Mouse (Mus musculus) thymus, adult 2 months (tissue): ENCODE data around the gene Dgkd. TPM values are rescaled to one million over a fixed set of nuclear protein-coding genes. Genes with fewer than 3 reads are reported as not detected.

Experiments used
- DNase-seq: peaks from one replicate; pipeline ENCODE4 v3.0.0; 2021
- H3K27ac ChIP-seq: fragments of 200-500 bp; 2 replicates; pipeline ENCODE4 v1.5.1; 2012; ENCODE audit warnings: low read length, control low read depth; ENCODE audit not compliant: control insufficient read depth, insufficient read depth
- H3K27me3 ChIP-seq: fragments of 200-500 bp; 2 replicates; pipeline ENCODE4 v1.6.1; 2012; ENCODE audit warnings: mild to moderate bottlenecking, low read length, moderate library complexity, mixed read lengths; ENCODE audit not compliant: control insufficient read depth, insufficient read depth
- H3K36me3 ChIP-seq: fragments of 200-500 bp; 2 replicates; pipeline ENCODE4 v1.6.1; 2012; ENCODE audit warnings: mild to moderate bottlenecking, low read length, moderate library complexity; ENCODE audit not compliant: control insufficient read depth, insufficient read depth
- H3K4me1 ChIP-seq: fragments of 200-500 bp; replicated peaks from 2 replicates; pipeline ENCODE4 v1.6.1; 2012; ENCODE audit warnings: low read length; ENCODE audit not compliant: control insufficient read depth, insufficient read depth
- H3K4me3 ChIP-seq: fragments of 200-500 bp; 2 replicates; pipeline ENCODE4 v1.5.1; 2012; ENCODE audit warnings: mild to moderate bottlenecking, low read length, control low read depth, moderate library complexity; ENCODE audit not compliant: control insufficient read depth, insufficient read depth
- CTCF ChIP-seq: fragments of 200-500 bp; IDR thresholded peaks from 2 replicates; pipeline ENCODE4 v1.5.1; 2012; ENCODE audit warnings: mild to moderate bottlenecking, control low read depth, low read length, moderate library complexity, borderline replicate concordance; ENCODE audit not compliant: control insufficient read depth, poor library complexity, insufficient read depth; ENCODE audit errors: extremely low read depth
- POLR2A ChIP-seq: fragments of 200-500 bp; IDR thresholded peaks from 2 replicates; pipeline ENCODE4 v1.6.1; 2012; ENCODE audit warnings: mild to moderate bottlenecking, low read length, control low read depth, moderate library complexity; ENCODE audit not compliant: control insufficient read depth, poor library complexity, insufficient read depth; ENCODE audit errors: extremely low read depth
- WGBS: fragments of 180-500 bp; shearing (Covaris S2); methylation state at CpG from one replicate; pipeline ENCODE4 v1.1.7; 2018; 5-methylcytosine and 5-hydroxymethylcytosine counted together
- polyA plus RNA-seq: library from polyadenylated mRNA; depleted of rRNA; stranded (reverse); fragments of >200 nt; gene quantifications from 2 replicates; pipeline ENCODE4 v1.2.3, GENCODE M21; 2012

Dgkd gene
- polyA plus RNA-seq, 1 experiment: 182 TPM

DNA sequence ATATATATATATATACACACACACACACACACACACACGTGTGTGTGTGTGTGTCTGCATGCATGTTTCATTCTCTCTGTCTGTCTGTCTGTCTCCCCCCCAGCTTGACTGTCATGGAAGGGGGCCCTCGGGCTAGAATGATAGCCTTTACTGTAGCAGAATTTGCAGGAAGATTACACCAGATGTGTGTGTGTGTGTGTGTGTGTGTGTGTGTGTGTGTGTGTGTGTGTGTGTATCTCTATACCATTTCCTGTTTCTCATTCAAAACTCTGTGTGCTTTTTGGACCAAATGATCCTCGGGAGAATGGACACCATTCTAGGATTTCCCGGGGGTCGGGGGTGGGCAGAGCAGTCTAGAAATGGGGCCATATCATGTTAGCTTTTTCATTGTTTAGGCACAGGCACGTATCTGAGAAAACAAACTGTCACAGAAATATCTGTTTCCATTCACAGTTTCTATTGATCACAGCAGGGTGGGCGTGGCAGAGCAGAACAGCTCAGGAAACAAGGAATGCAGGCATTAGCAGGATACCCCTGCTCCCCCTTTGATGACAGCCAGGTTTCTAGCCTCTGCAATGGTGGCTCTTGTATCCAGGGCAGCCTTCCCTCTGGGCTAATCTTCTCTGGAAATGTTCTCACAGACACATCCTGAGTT is 24.0 kb upstream of the Dgkd start:
- no peaks in the 10 kb centered on the region for H3K36me3 ChIP-seq
- H3K27ac ChIP-seq: peak overlapping the region; percentile 99
- no peaks in the 10 kb centered on the region for H3K27me3 ChIP-seq
- no peak for TF ChIP-seq CTCF
- TF ChIP-seq POLR2A: no peak
- H3K4me3 ChIP-seq: no peak overlapping the region
- WGBS: 38% methylated on average over 7 of the region's 7 CpGs
- DNase-seq: no peak
- peaks cover 37% of the 10 kb centered on the region for H3K4me1 ChIP-seq

DNA sequence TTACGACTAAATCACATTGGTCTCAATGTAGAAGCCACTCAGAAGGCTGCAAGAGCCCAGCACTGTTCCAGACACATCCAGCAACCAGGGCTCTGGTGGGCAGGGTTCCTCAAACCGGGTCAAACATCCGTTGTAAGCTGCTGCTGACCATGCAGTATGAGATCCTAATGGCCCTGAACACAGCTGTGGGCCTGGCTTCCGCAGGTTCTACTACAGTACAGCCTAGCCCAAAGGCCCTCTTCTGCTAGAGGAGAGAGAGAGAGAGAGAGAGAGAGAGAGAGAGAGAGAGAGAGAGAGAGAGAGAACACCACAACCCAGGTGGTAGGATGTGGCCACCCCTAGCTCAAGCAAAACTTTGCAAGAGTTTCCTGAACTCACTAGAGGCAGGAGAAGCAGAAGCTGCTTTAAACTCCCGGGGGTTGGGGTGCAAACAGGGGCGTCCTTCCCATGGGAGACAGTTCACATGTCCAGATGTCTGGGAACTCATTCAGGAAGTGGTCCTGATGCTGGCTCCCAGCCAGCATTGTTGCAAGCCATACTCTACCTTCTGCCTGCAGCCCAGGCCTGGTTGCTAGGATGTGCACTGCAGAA is 23.4 kb upstream of the Dgkd start:
- Histone ChIP-seq H3K27ac (peak overlapping the region; percentile 99), H3K27me3 (no peaks in the 10 kb centered on the region), H3K4me3 (no peak overlapping the region), H3K36me3 (no peaks in the 10 kb centered on the region), H3K4me1 (peaks cover 36% of the 10 kb centered on the region)
- peak; percentile 57 for DNase-seq
- 2% methylated on average over 6 of the region's 6 CpGs for WGBS
- TF ChIP-seq POLR2A (0 out of 2 replicates have a peak, but pooled peaks have one; percentile 24), CTCF (no peak)

DNA sequence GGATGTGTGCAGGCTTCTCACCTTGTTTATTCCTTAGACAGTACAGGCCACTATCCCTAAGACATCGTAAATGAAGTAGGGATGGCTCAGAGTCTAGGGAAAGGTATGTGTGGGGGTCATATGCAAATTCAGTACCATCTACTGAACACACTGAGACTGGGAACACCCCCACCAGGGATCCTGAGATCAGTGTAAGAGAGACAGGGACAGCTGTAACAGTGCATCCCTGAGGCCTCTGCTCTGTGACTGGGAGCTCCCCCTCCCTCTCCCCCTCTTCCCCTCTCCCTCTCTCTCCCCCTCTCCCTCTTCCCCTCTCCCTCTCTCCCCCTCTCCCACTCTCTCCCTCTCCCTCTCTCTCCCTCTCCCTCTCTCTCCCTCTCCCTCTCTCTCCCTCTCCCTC is 16.6 kb upstream of the Dgkd start:
- no peak for DNase-seq
- 87% methylated on average over 1 of the region's 1 CpGs for WGBS
- peaks cover 24% of the 10 kb centered on the region for H3K4me1 ChIP-seq
- TF ChIP-seq POLR2A (no peak), CTCF (no peak)
- H3K4me3 ChIP-seq: no peak overlapping the region
- no peak overlapping the region for H3K27ac ChIP-seq
- no peaks in the 10 kb centered on the region for H3K36me3 ChIP-seq
- H3K27me3 ChIP-seq: no peaks in the 10 kb centered on the region

DNA sequence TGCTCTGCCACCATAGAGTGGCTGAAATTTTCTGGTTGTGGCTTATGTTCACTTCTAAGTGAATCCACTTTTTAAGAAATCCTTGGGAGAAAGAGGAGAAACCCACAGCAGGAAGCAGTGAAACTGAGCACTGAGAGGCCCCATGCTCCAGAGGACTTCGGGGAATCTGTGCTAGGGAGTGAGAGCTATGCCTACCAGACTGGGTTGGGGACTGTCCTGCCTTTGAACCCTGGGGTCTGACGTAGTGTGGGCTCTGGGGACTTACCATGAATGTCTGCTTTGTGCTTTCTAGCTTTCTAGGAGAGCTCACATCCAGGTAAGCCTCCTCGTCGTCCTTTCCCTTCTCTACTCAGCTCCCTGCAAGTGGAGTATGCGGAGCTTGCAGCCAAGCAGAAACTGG is 16.1 kb upstream of the Dgkd start:
- Histone ChIP-seq H3K4me3 (no peak overlapping the region), H3K36me3 (no peaks in the 10 kb centered on the region), H3K4me1 (peaks cover 24% of the 10 kb centered on the region), H3K27ac (no peak overlapping the region), H3K27me3 (no peaks in the 10 kb centered on the region)
- no peak for TF ChIP-seq CTCF
- TF ChIP-seq POLR2A: no peak
- DNase-seq: no peak
- WGBS: 86% methylated on average over 5 of the region's 5 CpGs

DNA sequence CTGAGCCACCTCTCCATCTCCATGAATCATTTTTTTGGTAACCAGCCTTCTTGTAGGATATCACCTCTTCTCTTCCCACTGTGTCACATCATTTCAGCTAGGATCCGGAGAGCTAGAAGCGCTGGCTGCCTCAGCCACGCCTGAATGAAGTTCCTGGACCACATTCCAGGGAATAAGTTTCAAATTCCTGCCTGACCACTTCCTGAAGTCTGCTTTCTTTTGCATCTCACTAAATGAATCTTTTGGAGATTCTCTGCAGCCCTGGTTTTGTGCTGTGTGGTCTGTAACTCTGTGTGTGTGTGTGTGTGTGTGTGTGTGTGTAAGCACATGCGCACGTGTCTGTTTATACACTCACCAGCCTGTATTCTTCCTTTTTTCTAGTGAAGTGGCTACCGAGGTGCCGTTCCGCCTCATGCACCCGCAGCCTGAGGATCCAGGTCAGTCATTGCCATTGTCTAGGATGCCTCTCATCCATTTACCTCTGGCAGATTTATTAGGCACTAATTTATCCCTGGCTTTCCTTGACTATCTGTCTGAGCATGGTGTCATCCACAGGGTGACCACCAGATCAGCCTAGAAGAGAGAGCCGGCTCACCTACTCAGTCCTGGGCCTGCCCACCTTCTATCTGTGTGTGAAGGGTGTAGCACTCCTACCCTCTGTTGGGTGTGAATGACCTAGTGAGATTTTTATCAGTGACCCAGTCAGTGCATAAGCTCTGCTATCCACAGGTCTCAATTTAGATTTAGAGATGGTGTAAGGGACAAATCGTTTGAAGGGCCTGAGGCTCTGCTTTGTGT is 12.5 kb upstream of the Dgkd start:
- no peaks in the 10 kb centered on the region for H3K27me3 ChIP-seq
- peaks cover 16% of the 10 kb centered on the region for H3K4me1 ChIP-seq
- 80% methylated on average over 11 of the region's 11 CpGs for WGBS
- H3K4me3 ChIP-seq: no peak overlapping the region
- no peak for TF ChIP-seq POLR2A
- no peak for TF ChIP-seq CTCF
- DNase-seq: no peak
- no peaks in the 10 kb centered on the region for H3K36me3 ChIP-seq
- H3K27ac ChIP-seq: no peak overlapping the region

DNA sequence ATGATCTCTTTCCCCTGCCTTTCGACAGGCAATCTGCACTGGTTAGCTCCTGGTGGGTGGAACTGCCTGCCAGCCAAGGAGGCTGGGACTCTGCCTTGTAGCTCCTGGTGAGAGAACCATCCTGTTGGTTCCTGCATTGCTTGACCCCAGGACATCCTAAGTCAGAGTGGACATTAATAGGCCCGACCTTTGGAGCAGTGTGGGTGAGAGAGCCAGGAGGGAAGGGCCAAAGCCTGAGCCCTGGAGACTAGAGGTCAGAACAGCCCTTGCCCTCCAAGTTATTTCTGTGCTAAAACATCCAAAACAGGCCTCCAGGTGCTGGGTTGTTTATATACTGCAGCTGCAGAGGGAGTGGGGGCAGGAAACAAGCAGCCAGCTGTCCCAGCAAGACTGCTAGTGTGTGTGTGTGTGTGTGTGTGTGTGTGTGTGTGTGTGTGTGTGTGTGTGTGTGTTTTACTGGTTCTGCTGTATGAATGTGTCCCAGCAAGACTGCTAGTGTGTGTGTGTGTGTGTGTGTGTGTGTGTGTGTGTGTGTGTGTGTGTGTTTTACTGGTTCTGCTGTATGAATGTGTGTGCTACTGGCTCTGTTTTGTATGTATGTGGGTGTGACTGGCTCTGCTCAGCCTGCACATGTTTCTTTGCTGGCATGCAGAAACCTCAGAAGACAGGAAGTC is 6.1 kb upstream of the Dgkd start:
- Histone ChIP-seq H3K36me3 (no peaks in the 10 kb centered on the region), H3K4me3 (no peak overlapping the region), H3K27me3 (no peaks in the 10 kb centered on the region), H3K4me1 (peaks cover 43% of the 10 kb centered on the region), H3K27ac (peak overlapping the region; percentile 100)
- DNase-seq: peak; percentile 81
- TF ChIP-seq POLR2A (peak; percentile 48; the same call in 1 of the 2 replicates), CTCF (peak; percentile 26; the same call in 1 of the 2 replicates)
- WGBS: 0% methylated on average over 2 of the region's 2 CpGs
